Mouse (Mus musculus): ENCODE measurements around the gene Rbm19.

DNA sequence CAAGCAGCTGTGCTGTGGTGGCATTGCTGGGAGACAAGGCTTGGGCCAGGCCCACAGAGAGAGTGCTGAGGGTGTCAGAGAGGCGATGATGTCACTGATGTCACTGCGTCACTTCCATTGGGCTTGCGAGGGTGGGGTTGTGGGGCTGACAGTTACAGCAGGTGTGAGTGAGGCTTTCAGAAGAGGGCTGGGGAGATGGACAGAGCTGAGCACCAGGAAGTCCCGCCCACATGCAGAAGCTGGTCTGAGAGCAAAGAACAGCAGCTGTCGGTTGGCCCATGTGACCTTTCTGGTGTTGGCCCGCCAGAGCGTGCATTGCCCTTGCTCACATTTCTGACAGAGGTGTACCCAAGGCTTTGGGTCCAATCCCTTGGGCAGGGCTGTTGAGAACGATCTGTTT is 23.0 kb downstream of the Rbm19 start:
- no peak for TF ChIP-seq CTCF (IDR thresholded peaks at IDR 0.05; ENCODE audit: extremely low read depth, insufficient read depth, insufficient read length, insufficient replicate concordance)
- no peak for TF ChIP-seq POLR2A (IDR thresholded peaks at IDR 0.05; ENCODE audit: low read depth, low read length)
